Mouse (Mus musculus) adrenal gland, adult 2 months (tissue): Measurements from ENCODE around the gene Bmp5. TPM values are rescaled to one million over a fixed set of nuclear protein-coding genes. Genes with fewer than 3 reads are reported as not detected.

Experiments
- microRNA-seq, 2 experiments: library from miRNA; unstranded; fragments of <30 nt; microRNA quantifications; one replicate each; pipeline ENCODE4 v1.2.0; 2021
- polyA plus RNA-seq: library from polyadenylated mRNA; depleted of rRNA; stranded (reverse); fragments of >200 nt; gene quantifications from 2 replicates; pipeline ENCODE4 v1.2.3, GENCODE M21; 2012; rRNA removed
- total RNA-seq, 2 experiments: library from RNA; stranded (reverse); gene quantifications; 2 replicates each; pipeline ENCODE4 v1.2.3; 2021

Gene Bmp5
- total and polyA plus RNA-seq, 3 experiments, result 0.21 to 0.83 (median 0.58) TPM

Small RNAs within 50 kb of the gene (microRNA-seq; reads per million reads assigned to microRNA genes)
- gene Gm44355, result 0 reads per million in 2 experiments

Other genes starting within 250 kb of the Bmp5 start
- 10 to 100 TPM; 58.6 to 63.1 TPM for gene Tmod3, start 215.7 kb upstream of the Bmp5 start, total RNA-seq
- 4.7 and 4.8 TPM in 2 replicates for gene Tmod3, start 215.7 kb upstream of the Bmp5 start, polyA plus RNA-seq
- gene Tmod2, start 164.0 kb upstream of the Bmp5 start, total RNA-seq, result 10 to 100 TPM in 1 of 2 experiments, 1 to 10 TPM in 1; 9.4 to 14.4 TPM
- 0.51 and 0.81 TPM in 2 replicates for gene Tmod2, start 164.0 kb upstream of the Bmp5 start, polyA plus RNA-seq
- 10 to 100 TPM in 1 of 2 experiments, 1 to 10 TPM in 1; 10.0 to 18.3 TPM for gene Lysmd2, start 149.6 kb upstream of the Bmp5 start, total RNA-seq
- 30.3 and 50.1 TPM in 2 replicates for gene Lysmd2, start 149.6 kb upstream of the Bmp5 start, polyA plus RNA-seq
- 10 to 100 TPM; 22.7 to 31.2 TPM for gene Scg3, start 91.3 kb upstream of the Bmp5 start, total RNA-seq
- 77.0 and 113 TPM in 2 replicates for gene Scg3, start 91.3 kb upstream of the Bmp5 start, polyA plus RNA-seq
- 1 to 10 TPM; 1.9 to 2.7 TPM for gene Hmgcll1, start 239.5 kb downstream of the Bmp5 start, total RNA-seq
- gene Hmgcll1, start 239.5 kb downstream of the Bmp5 start, polyA plus RNA-seq, result 0.79 and 0.87 TPM in 2 replicates